8 mouse cellular contexts compared by ENCODE assay signal in genomic region chr4:123685506-123686242, GRCm38 (mm10). TPM values are rescaled to one million over a fixed set of nuclear protein-coding genes. Genes with fewer than 3 reads are reported as not detected.
DNase-seq lines count a peak whose midpoint lies in the region; ATAC-seq and TF ChIP-seq lines count a peak whose summit lies in the region.

No protein-coding gene starts in this region.

- H3K36me3 ChIP-seq in hindbrain, embryonic 10.5 days, result peaks cover 13% of the 10 kb centered on the region
- H3K36me3 ChIP-seq in midbrain, embryonic 14.5 days (ENCODE audit: control insufficient read depth, insufficient read depth, low read length), result peaks cover 27% of the 10 kb centered on the region

- DNase-seq in left cerebral cortex, adult 2 months (ENCODE audit: extremely low spot score in 1 of 2, low spot score in 2 of 2), result no peak
- no peak for DNase-seq in left cerebral cortex, adult 11 months (ENCODE audit: low spot score)
- DNase-seq in cerebellum, adult 9-11 months, result peak; percentile 93
- no peak for DNase-seq in hindbrain, embryonic 10.5 days (ENCODE audit: low spot score)
- peak; percentile 39 for DNase-seq in midbrain, embryonic 14.5 days
- no peak for DNase-seq in adrenal gland, adult (ENCODE audit: inconsistent age in 2 of 2, low spot score in 1 of 2)
- DNase-seq in gastrocnemius, postnatal 25 days, result no peak
- DNase-seq in spleen, postnatal 10 days (ENCODE audit: low spot score in 2 of 2), result no peak

- 47% methylated on average over 8 of the region's 8 CpGs for WGBS in hindbrain, embryonic 10.5 days
- 39% methylated on average over 8 of the region's 8 CpGs for WGBS in midbrain, embryonic 14.5 days

- peak overlapping the region; percentile 98 for H3K9ac ChIP-seq in midbrain, embryonic 14.5 days (replicated peaks; ENCODE audit: low read length)

- H3K4me2 ChIP-seq in midbrain, embryonic 14.5 days (ENCODE audit: low read length), result peak overlapping the region; percentile 85

- no peaks in the 10 kb centered on the region for H3K9me3 ChIP-seq in hindbrain, embryonic 10.5 days
- no peaks in the 10 kb centered on the region for H3K9me3 ChIP-seq in midbrain, embryonic 14.5 days (ENCODE audit: control insufficient read depth, low read length)

- ATAC-seq in midbrain, embryonic 14.5 days (ENCODE audit: low FRiP score, low TSS enrichment), result no peak

- peaks cover 31% of the 10 kb centered on the region for H3K4me1 ChIP-seq in hindbrain, embryonic 10.5 days (replicated peaks)
- H3K4me1 ChIP-seq in midbrain, embryonic 14.5 days (ENCODE audit: control insufficient read depth, insufficient read depth, low read length), result peaks cover 18% of the 10 kb centered on the region

- intact Hi-C loops in left cerebral cortex, adult 2 months (cut with DNase I), result loop anchor here (2.0 to 5.0 kb wide), 2 partner anchors 33 to 217 kb away; partner anchors contain the start of genes Mycbp and Ndufs5

- H3K27me3 ChIP-seq in hindbrain, embryonic 10.5 days (ENCODE audit: insufficient read depth, poor library complexity, severe bottlenecking), result peaks cover 27% of the 10 kb centered on the region
- no peaks in the 10 kb centered on the region for H3K27me3 ChIP-seq in midbrain, embryonic 14.5 days (ENCODE audit: control insufficient read depth, insufficient read depth, low read length)

- H3K4me3 ChIP-seq in left cerebral cortex, adult 2 months, result peak overlapping the region; percentile 77
- peak overlapping the region; percentile 74 for H3K4me3 ChIP-seq in hindbrain, embryonic 10.5 days
- peak overlapping the region; percentile 91 for H3K4me3 ChIP-seq in midbrain, embryonic 14.5 days (replicated peaks; ENCODE audit: low read depth, low read length)

- H3K27ac ChIP-seq in left cerebral cortex, adult 2 months, result peak overlapping the region; percentile 96
- peak overlapping the region; percentile 88 for H3K27ac ChIP-seq in hindbrain, embryonic 10.5 days
- peak overlapping the region; percentile 93 for H3K27ac ChIP-seq in midbrain, embryonic 14.5 days (replicated peaks; ENCODE audit: low read depth, low read length)

- no peak for TF ChIP-seq CTCF in left cerebral cortex, adult 2 months (IDR thresholded peaks at IDR 0.05)

RNA-seq across cellular contexts. Expression of gene Macf1, which starts 1.5 kb away (rescaled TPM):
- 100 to 1,000 TPM; 242 to 255 TPM for total RNA-seq in left cerebral cortex, adult 2 months (2021)
- 36.5 and 42.3 TPM in 2 replicates for polyA plus RNA-seq in hindbrain, embryonic 10.5 days (2016; fragmentation: Nextera tagmentation; extraction: Ambion mirVana)
- polyA plus RNA-seq in midbrain, embryonic 14.5 days (2014; fragmentation: Nextera tagmentation; extraction: Ambion mirVana), result 140 and 143 TPM in 2 replicates
- 10 to 100 TPM; 55.6 to 75.8 TPM for total RNA-seq in gastrocnemius, postnatal 25 days (2021)

RNA-seq across cellular contexts. Expression of gene Ndufs5, which starts 32.3 kb away (rescaled TPM):
- 100 to 1,000 TPM; 184 to 196 TPM for total RNA-seq in left cerebral cortex, adult 2 months (2021)
- 349 and 378 TPM in 2 replicates for polyA plus RNA-seq in hindbrain, embryonic 10.5 days (2016; fragmentation: Nextera tagmentation; extraction: Ambion mirVana)
- polyA plus RNA-seq in midbrain, embryonic 14.5 days (2014; fragmentation: Nextera tagmentation; extraction: Ambion mirVana), result 428 and 578 TPM in 2 replicates
- total RNA-seq in gastrocnemius, postnatal 25 days (2021), result 100 to 1,000 TPM; 261 to 271 TPM

Comparison
In these comparisons a context has a peak if more than half of its experiments do, and no peak if none do; other contexts are left out.
1. DNase-seq: peak in cerebellum, adult 9-11 months (single experiment) and midbrain, embryonic 14.5 days (single experiment); none in left cerebral cortex, adult 2 months (0 of 2), left cerebral cortex, adult 11 months (single experiment), hindbrain, embryonic 10.5 days (single experiment), adrenal gland, adult (0 of 2), gastrocnemius, postnatal 25 days (single experiment) and spleen, postnatal 10 days (0 of 2).
2. Peak in every context shown above with its lines, with median percentiles within 50 percentile points of each other: H3K27ac ChIP-seq and H3K4me3 ChIP-seq.